Mouse (Mus musculus): ENCODE results near the gene Alkal2.

DNA sequence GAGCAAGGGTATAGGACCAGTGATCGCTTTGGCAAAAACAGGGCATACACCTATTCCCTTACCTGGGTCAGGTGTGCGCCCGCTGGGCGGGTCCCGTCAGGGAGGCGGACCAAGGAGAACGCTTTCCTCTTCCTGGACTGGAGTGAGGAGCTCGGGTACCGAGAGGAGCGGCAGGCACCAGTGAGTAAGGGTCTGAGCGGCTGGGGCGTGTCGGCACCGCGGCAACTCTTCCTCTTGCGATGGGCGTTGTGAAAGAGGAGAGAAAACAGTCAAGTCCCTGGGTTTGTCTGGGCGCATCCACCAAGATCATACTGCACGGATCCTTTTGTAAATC, 27.9 kb downstream of the Alkal2 start:
- TF ChIP-seq CTCF (IDR thresholded peaks at IDR 0.05; ENCODE audit: borderline replicate concordance, control insufficient read depth, extremely low read depth, insufficient read depth, low read length, poor library complexity) (no peak), POLR2A (IDR thresholded peaks at IDR 0.05; ENCODE audit: control insufficient read depth, extremely low read depth, insufficient read depth, low read length, poor library complexity) (no peak)

Measured in thymus, adult 2 months (tissue).